Comparison of ENCODE assay signal across 25 mouse cellular contexts in the genomic region with DNA sequence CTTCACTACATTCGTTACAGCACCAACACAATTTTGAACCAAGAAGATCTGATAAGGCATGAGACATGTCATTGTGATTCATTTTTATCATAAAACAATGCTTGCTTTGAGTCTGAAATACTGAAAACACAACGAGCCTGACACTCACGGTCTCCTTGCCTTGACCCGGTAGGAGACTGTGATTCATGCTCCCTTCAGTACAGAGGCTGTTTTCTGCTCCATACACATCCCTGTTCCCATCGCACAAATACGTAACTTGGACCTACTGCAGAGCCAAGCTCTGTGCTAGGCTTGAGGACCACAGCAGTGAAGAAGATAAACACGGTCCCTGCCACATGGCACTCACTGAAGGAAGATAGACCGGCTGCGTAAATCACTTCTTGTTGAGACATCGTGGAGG.
"Had no signal": no experiment of that assay in that cellular context is flagged by ENCODE, and none has a peak within 500 bp of the region (broad histone marks: within the 10 kb centered on the region; RNA-seq: fewer than 3 reads in every experiment).

No protein-coding gene starts in this region.

- ATAC-seq: hindbrain, postnatal 0 days; intestine, embryonic 16.5 days; liver, embryonic 12.5 days had no signal

- H3K4me1 ChIP-seq: heart, embryonic 10.5 days; heart, embryonic 12.5 days; hindbrain, embryonic 13.5 days; hindbrain, embryonic 15.5 days; kidney, embryonic 15.5 days; liver, embryonic 12.5 days had no signal

- H3K9me3 ChIP-seq: heart, embryonic 10.5 days; heart, embryonic 12.5 days; hindbrain, embryonic 13.5 days; hindbrain, embryonic 15.5 days; kidney, embryonic 15.5 days; limb, embryonic 10.5 days; limb, embryonic 12.5 days; liver, embryonic 12.5 days had no signal

- H3K27ac ChIP-seq: heart, embryonic 10.5 days; hindbrain, embryonic 13.5 days; hindbrain, embryonic 15.5 days; hindbrain, postnatal 0 days; kidney, embryonic 15.5 days; kidney, postnatal 0 days; limb, embryonic 10.5 days; limb, embryonic 12.5 days; liver, embryonic 12.5 days; liver, embryonic 14.5 days had no signal

- H3K4me2 ChIP-seq: heart, embryonic 12.5 days; hindbrain, embryonic 13.5 days; hindbrain, embryonic 15.5 days; kidney, embryonic 15.5 days; limb, embryonic 12.5 days; liver, embryonic 12.5 days had no signal

- H3K9ac ChIP-seq: heart, embryonic 12.5 days; hindbrain, embryonic 13.5 days; hindbrain, embryonic 15.5 days; kidney, embryonic 15.5 days; limb, embryonic 12.5 days; liver, embryonic 12.5 days; liver, embryonic 14.5 days had no signal

- H3K27me3 ChIP-seq: heart, embryonic 12.5 days; hindbrain, embryonic 13.5 days; hindbrain, embryonic 15.5 days; kidney, embryonic 15.5 days; limb, embryonic 12.5 days; liver, embryonic 12.5 days had no signal

- H3K4me3 ChIP-seq: heart, embryonic 10.5 days; heart, embryonic 12.5 days; hindbrain, embryonic 13.5 days; hindbrain, embryonic 15.5 days; kidney, embryonic 15.5 days; limb, embryonic 10.5 days; limb, embryonic 12.5 days; liver, embryonic 12.5 days had no signal

- DNase-seq: gastrocnemius, postnatal 14 days; gastrocnemius, postnatal 36 days; heart, adult 18-20 months; heart, postnatal 14 days; heart, postnatal 36 days; kidney, adult 11 months; kidney, adult 2 months; kidney, adult 9 months; kidney, postnatal 14 days; kidney, postnatal 36 days; layer of hippocampus, adult 9-11 months; layer of hippocampus, postnatal 36 days; liver had no signal

- H3K36me3 ChIP-seq: heart, embryonic 10.5 days; heart, embryonic 12.5 days; hindbrain, embryonic 13.5 days; hindbrain, embryonic 15.5 days; kidney, embryonic 15.5 days; limb, embryonic 10.5 days; limb, embryonic 12.5 days; liver, embryonic 12.5 days had no signal
